Mouse (Mus musculus) liver, embryonic 18 days (tissue): Measurements from ENCODE around the gene Hmgb4. TPM values are rescaled to one million over a fixed set of nuclear protein-coding genes. Genes with fewer than 3 reads are reported as not detected.

Experiments used
- polyA plus RNA-seq: library from polyadenylated mRNA; depleted of rRNA; stranded (reverse); fragments of >200 nt; gene quantifications from 2 replicates; pipeline ENCODE4 v1.2.3, GENCODE M21; 2012; rRNA removed

Hmgb4 gene
- polyA plus RNA-seq = not detected in 2 replicates

DNA sequence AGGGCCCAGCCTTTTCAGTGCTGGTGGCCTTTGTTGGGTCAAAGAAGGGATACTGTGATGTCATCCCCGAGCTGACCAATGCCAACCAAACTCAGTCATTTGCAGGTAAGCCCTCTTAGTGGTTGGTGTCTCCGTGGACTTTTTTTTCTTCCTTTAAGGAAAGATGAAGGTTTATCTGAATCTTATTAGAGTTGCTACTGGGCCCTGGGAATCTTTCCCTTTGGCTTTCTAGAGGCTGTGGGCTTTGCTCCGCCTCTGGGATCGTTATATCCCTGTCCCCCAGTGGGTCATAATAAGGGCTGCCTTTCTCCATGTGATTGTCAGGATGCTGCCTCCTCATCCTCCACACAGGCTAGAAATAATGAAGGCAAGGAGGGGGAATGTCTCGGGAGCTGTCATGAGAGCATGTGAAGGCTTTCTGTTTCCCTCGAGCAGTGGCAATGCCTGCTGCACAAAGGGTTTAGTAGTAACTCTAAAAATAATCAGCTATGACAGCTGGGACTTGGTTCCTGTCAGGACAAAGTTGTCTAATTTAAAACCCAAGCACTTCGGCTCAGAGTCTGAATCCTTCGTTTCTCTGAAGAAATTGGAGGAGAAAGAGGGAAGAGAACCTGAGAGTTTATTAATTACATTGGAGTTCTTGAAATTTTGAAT, at the start of gene Hmgb4:
Hmgb4 (minus strand) TSS at position 51 of the 654 bp plus-strand sequence.

